Mouse (Mus musculus) layer of hippocampus, adult 2 months (tissue): ENCODE measurements around the gene 4933405L10Rik. TPM values are rescaled to one million over a fixed set of nuclear protein-coding genes. Genes with fewer than 3 reads are reported as not detected.

Source experiments
- DNase-seq, 2 experiments: peaks; one replicate each; pipeline ENCODE4 v3.0.0; 2022; ENCODE audit warnings: low spot score in 2 of 2
- H3K27ac ChIP-seq: fragments of 200-600 bp; 2 replicates; pipeline ENCODE4 v1.8.1; 2022
- H3K4me3 ChIP-seq: fragments of 200-600 bp; 2 replicates; pipeline ENCODE4 v1.8.1; 2022; ENCODE audit warnings: mild to moderate bottlenecking
- CTCF ChIP-seq: fragments of 200-600 bp; conservative IDR thresholded peaks from 2 replicates; pipeline ENCODE4 v1.8.1; 2022; ENCODE audit warnings: antibody characterized with exemption, mild to moderate bottlenecking, moderate library complexity
- long read RNA-seq, 2 experiments: library from polyadenylated mRNA; stranded (forward); transcript quantifications; one replicate each; pipeline ENCODE4 v2.0.0; 2021; ENCODE audit warnings: borderline mapping rate in 2 of 2
- total RNA-seq, 2 experiments: library from RNA; stranded (reverse); gene quantifications; 2 replicates each; pipeline ENCODE4 v1.2.3; 2021

The 4933405L10Rik gene
- under 1 TPM in 1 of 2 experiments, not detected in 1; 0.84 TPM for total RNA-seq
- long read RNA-seq, experiment 1 = 0 reads
- long read RNA-seq, experiment 2 = 0 reads

DNA sequence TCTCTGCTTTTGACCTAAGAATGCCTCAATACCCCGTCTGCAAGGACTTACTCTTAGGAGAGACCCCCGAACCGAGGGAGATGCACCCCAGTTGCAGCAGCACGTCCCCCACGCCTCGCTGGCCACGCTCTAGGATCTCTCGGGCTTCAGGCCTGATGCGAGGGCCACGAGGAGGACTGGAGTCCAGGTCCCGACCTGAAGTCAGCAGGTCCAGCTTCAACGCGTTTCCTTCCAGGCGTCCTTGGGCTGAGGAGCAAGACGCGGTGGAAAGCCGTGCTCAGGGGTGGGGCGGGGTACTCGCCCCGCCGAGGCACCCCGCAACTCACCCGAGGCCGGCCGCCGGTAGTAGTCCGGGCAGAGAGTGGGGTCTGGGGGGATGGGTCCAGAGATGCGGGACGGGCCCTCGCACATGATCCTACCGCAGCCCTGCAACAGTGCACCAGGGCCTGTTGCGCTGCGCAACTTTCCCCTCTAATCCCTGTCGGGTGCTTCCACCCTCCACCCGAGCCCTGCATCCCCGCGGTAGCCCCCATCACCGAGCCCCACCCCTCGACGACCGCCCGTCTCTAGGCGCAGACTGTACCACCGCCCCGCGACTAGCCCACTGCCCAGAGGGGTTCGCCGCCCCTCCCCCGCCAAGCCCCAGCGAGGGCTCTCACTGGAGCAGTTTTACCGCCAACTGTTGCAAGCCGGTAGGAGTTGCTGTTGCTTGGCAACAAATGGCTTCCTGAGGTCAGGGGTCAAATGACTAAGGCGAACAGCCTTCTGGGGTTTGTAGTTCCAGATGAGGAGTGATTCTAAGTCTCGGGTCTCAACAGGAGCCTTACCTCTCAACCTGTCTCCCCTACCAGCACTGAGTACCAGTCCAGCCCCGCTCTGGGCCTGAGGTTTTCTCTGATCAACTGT is at the start of gene 4933405L10Rik, which contains the start of gene Enkd1:
4933405L10Rik (plus strand) TSS at position 158 of the 906 bp plus-strand sequence.
Enkd1 (minus strand) TSS at position 713 of the 906 bp plus-strand sequence.
- no peak for TF ChIP-seq CTCF
- Histone ChIP-seq H3K27ac (peak within 1 kb of the TSS; percentile 61), H3K4me3 (peak within 1 kb of the TSS; percentile 80)
- peak; percentile 85 to 89 for DNase-seq

- TF ChIP-seq CTCF = peak; percentile 77
- H3K27ac ChIP-seq = no peak overlapping the region
- DNase-seq = no peak
Observed at GRCm38 (mm10) chr8:105661167-105661566, 46.3 kb upstream of the 4933405L10Rik start.

DNA sequence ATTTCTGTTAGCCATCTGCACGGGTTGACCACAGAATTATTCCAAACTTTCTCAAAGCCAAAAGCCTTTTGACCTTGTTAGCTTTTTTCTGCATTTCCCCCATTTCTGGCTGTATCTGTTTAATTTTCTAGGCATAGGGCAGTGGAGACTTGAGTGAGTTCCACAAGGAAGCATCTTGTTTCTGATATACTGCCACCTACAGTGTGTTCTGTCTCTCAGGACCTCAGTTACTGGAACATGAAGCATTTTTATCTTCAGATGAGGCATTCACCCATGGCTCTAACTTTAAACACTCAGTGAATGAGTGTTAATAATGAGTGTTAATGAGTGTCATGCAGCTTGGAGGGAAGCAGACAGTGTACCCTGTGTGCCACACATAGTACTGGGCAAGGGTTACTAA is 29.6 kb upstream of the 4933405L10Rik start:
- Histone ChIP-seq H3K27ac (no peak overlapping the region), H3K4me3 (no peak overlapping the region)
- peak; percentile 69 for TF ChIP-seq CTCF
- no peak for DNase-seq

More at GRCm38 (mm10) chr8:105661167-105661566, 46.3 kb upstream of the 4933405L10Rik start:
- no peak overlapping the region for H3K4me3 ChIP-seq

DNA sequence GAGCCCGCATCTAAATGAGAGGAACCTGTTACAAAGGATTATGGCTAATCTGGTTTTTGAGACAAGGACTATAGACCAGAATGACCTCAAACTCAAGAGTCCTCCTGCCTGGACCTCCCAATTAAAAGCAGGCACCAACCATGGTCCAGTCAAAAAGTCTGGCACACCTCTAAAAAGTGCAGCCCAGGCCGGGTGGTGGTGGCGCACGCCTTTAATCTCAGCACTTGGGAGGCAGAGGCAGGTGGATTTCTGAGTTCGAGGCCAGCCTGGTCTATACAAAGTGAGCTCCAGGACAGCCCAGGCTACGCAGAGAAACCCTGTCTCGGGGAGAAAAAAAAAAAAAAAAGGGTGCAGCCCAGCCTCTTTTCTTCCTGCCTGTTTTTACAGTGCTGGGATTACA is 22.1 kb upstream of the 4933405L10Rik start:
- H3K4me3 ChIP-seq = no peak overlapping the region
- DNase-seq = no peak
- no peak for TF ChIP-seq CTCF
- no peak overlapping the region for H3K27ac ChIP-seq

DNA sequence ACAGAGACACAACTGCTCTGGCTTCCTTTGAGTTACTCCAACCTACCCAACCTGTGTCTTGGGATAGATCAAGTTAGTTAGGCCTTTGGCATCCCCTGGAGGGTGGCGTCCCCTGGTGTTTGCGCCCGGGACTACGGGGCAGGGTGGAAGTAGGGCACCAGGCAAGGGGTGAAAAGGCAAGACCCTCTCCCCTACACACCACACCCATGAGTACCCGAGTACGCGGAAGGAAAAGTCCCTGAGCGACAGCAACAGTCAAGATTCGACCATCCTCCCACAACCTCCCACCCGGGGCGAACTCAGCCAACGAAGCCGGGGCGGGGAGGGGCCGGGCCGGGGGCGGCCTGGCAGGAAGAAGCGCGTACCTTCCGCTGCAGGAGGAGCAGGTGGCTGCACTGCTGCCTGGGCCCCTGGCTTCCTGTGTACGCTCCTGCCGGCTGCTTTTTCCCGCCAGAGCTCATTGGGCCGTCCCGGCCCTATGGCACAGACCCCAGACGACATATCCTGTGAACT is 21.6 kb upstream of the 4933405L10Rik start, which contains the start of gene Carmil2:
Carmil2 (plus strand) TSS at position 479 of the 513 bp plus-strand sequence.
- peak; percentile 82 for TF ChIP-seq CTCF
- no peak within 1 kb of the TSS for H3K4me3 ChIP-seq
- DNase-seq = peak in 1 of 2 experiments; percentile 55

DNA sequence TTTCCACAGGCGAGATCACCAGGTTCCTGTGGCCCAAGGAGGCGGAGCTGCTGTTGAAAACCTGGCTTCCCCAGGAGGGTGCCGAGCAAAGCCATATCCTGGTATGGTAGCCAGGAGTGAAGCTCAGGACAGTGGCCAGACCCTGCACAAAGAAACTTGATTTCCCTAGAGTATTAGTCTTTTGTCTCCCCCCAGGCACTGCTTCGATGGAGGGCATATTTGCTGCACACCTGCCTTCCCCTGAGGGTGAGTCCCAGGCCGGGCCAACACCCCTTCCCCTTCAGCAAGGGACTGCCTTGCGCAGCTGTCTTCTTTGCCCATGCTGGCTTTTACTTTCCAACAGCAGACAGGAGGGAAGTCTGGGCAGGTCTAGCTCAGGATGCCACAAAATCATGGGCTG is 20.9 kb upstream of the 4933405L10Rik start:
- no peak for TF ChIP-seq CTCF
- no peak for DNase-seq
- Histone ChIP-seq H3K27ac (no peak overlapping the region), H3K4me3 (no peak overlapping the region)

More for the DNA sequence above, 21.6 kb upstream of the 4933405L10Rik start, which contains the start of gene Carmil2:
- H3K27ac ChIP-seq = no peak within 1 kb of the TSS

DNA sequence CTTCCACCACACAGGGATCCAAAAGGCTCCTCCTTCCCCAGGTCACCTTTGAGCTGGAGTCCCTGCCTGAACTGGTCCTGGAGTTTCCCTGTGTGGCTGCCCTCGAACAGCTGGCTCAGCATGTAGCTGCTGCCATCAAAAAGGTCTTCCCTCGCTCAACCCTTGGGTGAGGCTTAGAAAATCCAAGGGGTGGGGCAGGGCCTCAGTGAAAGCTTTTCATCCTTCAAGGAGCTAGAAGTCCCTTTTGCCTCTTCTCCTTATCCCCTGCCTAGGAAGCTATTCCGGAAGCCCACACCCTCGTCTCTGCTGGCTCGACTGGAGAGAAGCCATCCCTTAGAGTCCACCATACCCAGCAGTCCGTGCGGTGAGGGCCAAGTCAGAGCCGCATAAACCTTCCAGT is 19.9 kb upstream of the 4933405L10Rik start:
- Histone ChIP-seq H3K27ac (no peak overlapping the region), H3K4me3 (no peak overlapping the region)
- TF ChIP-seq CTCF = no peak
- DNase-seq = no peak

- no peak for DNase-seq
- Histone ChIP-seq H3K4me3 (no peak overlapping the region), H3K27ac (no peak overlapping the region)
- TF ChIP-seq CTCF = no peak
Observed at GRCm38 (mm10) chr8:105688242-105688752, 19.2 kb upstream of the 4933405L10Rik start.

DNA sequence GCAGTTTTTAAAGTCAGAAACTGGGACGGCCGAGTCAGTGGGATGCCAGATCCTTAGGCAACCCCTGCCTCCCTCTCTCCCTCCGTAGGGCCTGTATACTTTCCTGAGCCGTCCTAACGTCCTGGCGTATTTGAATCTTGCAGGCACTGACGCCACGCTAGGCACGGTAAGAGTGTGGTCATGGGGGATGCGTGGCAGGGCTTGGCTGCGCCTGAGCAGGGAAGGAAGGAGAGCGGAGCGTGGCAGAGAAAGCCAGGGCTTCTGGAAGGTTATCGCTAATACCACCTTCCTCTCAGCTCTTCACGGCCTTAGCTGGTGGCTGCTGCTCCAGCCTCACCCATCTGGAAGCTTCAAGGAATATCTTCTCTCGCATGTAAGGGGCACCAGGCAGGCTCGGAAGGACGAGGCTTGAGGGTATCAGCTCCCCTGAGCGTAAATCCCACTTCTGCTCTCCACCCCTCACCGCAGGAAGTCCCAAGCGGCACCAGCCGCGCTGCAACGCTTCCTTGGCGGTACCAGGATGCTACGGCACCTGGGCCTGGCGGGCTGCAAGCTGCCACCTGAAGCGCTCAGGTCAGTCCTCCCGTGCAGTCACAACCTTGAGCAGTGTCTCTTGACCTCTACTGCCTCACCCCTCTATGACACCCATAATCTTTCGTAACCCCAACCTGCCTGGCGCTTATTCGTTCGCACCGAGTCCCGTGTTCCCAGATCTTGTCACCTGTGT is 18.0 kb upstream of the 4933405L10Rik start:
- TF ChIP-seq CTCF = no peak
- no peak overlapping the region for H3K4me3 ChIP-seq
- DNase-seq = no peak
- no peak overlapping the region for H3K27ac ChIP-seq

- no peak overlapping the region for H3K27ac ChIP-seq
- no peak for DNase-seq
Observed at GRCm38 (mm10) chr8:105689983-105690360, 17.5 kb upstream of the 4933405L10Rik start.

DNA sequence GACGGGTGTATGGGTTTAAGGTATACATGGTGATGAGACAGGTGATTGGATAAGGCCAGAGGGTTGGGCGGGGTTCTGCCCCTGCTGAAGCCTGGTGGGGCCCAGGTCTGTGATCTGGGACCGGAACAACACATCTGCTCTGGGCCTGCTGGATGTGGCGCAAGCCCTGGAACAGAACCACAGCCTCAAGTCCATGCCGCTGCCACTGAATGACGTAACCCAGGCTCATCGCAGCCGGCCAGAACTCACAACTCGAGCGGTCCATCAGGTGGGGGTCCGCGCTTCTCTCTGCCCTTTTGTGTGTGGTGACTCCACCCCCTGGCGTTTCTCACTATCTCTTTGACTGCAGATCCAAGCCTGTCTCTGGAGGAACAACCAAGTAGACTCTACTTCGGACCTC is 16.5 kb upstream of the 4933405L10Rik start:
- Histone ChIP-seq H3K27ac (no peak overlapping the region), H3K4me3 (no peak overlapping the region)
- no peak for TF ChIP-seq CTCF
- DNase-seq = no peak

More at GRCm38 (mm10) chr8:105689983-105690360, 17.5 kb upstream of the 4933405L10Rik start:
- TF ChIP-seq CTCF = no peak
- no peak overlapping the region for H3K4me3 ChIP-seq

DNA sequence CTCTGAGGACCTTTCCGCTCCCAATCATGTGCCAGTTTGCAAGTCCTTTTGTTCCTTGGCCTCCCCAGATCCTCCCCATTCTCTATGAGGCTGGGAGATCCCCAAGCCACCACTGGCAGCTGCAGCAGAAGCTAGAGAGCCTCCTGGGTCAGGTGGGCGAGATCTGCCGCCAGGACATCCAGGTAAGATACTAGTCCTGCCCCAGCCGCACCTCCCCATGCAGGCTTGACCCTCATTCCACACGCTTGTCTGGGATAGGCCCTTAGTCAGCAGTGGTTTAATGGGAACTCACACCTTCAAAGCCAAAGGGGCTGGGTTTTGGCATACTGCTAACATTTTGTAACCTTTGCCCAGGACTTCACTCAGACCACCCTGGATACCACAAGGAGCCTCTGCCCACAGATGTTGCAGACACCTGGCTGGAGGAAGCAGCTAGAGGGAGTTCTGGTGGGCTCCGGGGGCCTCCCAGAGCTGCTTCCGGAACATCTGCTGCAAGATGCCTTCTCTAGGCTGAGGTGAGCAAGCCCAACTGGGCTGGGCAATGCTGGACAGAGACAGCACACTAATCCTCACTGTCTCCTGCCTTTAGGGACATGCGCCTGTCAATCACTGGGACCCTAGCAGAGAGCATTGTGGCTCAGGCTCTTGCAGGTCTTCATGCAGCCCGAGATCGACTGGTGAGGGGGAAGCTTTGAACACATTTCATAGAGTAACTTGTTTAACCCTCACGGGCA is 14.8 kb upstream of the 4933405L10Rik start:
- TF ChIP-seq CTCF = no peak
- no peak overlapping the region for H3K27ac ChIP-seq
- no peak overlapping the region for H3K4me3 ChIP-seq
- DNase-seq = no peak
